Mouse (Mus musculus) thymus, postnatal 14 days (tissue): ENCODE results near the gene Neurog1.
A peak's percentile ranks its signal among the peaks of the same experiment; 100 is the strongest.

Experiments used
- DNase-seq: peaks from one replicate; pipeline ENCODE4 v3.0.0; 2021

Gene Neurog1

GRCm38 (mm10) chr13:56257469-56258153, 5.6 kb upstream of the Neurog1 start:
- DNase-seq, result no peak

DNA sequence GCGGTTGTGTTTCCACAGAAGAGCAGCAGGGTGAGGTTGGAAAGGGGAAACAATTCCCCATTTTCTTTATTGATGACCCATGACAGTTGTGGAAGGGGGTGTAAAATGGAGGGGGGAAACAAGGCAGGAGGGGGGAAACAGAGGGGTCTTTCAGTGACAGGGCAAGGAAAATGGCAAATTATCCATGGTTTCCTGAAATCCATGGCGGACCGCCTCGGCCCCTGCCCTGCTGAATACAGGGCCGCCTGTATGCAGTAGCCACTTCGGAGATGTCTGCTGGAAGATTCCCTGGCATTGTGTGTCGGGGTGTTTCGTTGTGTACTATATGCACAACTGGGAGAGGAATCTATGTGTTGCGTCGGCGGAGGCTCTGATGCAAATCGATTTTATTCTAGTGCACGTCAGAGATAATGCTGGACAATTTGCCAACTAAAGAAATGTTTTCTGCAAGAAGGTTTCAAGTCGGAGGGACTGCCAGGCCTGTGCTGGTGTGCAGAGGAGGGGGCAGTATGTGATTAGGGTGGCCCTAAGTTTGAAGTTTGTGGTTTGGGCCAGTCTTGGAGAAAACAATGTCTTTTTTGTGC, 4.8 kb upstream of the Neurog1 start:
- DNase-seq, result no peak

- no peak for DNase-seq
Measured at GRCm38 (mm10) chr13:56253379-56253778, 1.4 kb upstream of the Neurog1 start.

- DNase-seq, result no peak
Measured at GRCm38 (mm10) chr13:56252783-56253182, 820 bp upstream of the Neurog1 start.

DNA sequence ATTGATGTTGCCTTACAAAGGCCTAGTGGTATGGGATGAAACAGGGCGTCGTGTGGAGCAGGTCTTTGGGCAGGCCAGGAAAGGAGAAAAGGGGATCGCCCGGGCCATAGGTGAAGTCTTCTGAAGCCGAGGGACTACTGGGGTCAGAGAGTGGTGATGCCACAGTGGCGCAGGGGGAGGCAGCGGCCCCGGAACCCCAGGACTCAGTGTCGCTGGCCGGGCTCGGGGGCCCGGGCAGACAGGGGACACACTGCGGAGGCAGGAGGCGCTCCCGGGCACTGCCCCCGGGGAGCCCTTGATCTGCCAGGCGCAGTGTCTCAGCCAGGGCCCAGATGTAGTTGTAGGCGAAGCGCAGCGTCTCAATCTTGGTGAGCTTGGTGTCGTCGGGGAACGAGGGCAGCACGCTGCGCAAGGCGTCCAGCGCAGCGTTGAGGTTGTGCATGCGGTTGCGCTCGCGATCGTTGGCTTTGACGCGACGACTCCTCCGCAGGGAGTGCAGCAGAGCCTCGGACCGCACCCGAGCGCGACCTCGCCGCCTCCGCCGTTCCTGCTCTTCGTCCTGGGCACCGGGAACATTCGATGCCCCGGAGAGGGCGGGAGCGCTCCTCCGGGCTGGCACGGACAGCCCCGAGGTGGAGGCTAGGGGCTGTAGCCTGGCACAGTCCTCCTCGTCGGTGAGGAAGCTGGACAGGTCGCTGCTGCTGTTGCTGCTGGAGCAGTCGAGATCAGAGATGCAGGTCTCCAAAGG, 613 bp downstream of the Neurog1 start:
- no peak for DNase-seq

DNA sequence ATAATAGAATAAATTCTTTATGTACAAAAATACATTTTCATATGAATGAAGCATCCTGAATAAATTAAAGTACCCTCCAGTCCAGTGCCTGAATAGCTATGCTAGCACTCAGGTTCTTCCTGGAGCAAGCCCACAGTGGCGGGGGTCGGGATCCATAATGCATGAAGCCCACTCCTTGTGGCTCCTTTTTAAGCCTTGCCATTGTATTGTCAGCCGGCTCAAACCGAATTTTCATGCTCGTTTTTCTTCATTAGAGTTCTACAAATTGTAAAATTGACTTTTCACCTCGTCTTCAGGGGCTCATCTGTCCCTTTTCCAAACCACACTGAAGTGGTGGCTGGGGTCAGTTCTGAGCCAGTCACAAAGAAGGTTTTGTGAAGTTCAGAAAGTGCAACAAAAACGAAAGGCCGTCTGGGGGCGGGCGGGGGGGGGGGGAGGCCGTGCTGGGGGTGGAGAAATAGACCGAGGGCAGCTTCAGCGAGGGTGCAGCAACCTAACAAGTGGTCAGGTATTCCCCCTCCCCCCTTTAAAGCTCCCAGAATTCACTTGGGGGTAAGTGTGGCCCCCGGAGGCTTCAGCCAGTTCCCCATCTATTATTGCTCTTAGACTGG, 1.3 kb downstream of the Neurog1 start:
- no peak for DNase-seq

GRCm38 (mm10) chr13:56249593-56250341, 2.2 kb downstream of the Neurog1 start:
- no peak for DNase-seq

- DNase-seq, result no peak
Measured at GRCm38 (mm10) chr13:56243104-56243503, 8.9 kb downstream of the Neurog1 start.

DNA sequence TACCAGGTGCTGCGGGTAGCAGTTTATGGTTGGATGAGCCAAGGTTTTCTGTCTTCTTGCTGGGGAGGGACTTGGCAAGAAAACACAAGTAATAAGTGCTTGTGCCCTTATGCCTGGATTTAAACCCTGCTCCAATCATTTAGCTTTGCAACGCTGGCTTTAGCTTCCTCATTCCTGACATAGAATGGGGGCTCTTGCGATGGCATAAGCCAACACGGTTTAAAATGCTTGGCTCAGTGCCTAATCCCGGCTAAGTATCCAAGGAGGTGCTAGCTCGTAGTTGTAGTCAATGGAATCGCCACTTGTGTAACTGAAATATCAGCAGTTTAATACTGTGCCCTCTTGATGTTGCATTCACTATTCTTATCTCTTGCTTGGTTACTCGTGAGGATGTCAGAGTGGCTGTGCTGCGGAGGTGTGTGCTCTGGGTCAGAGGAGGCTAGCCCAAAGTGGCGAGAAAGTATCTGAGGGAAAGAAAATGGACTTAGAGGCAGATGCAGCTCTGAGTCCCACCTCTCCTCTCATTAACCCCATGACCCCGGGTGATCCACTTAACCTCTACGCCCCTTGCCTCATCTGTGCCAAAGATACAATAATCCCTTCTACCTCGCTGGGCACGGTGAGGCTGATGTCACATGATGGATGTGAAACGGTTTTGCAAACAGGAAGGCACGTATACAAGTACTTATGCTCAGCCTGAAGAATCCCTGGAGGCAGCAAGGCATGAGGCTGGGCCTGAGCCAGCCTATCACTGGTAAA, 11.8 kb downstream of the Neurog1 start:
- no peak for DNase-seq

DNA sequence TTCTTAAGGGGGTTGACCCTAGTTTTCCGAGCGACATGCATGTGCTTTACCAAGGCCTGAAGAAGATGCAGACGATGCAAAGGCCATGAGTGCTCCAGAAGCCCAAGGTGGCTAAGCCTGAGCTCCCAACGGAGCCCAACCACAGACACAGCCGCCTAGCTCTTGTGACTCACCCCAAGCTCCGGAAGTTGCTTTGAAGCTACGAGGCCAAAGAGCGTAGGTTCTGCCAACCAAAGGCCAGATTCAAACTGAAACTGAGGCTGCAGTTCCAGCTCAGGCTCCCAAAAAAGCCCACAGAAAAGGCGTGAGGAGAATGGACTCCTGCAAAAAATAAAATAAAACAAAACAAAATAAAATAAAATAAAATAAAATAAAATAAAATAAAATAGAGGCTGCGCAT, 14.1 kb downstream of the Neurog1 start:
- peak; percentile 38 for DNase-seq

- no peak for DNase-seq
Measured at GRCm38 (mm10) chr13:56236194-56236593, 15.8 kb downstream of the Neurog1 start.

DNA sequence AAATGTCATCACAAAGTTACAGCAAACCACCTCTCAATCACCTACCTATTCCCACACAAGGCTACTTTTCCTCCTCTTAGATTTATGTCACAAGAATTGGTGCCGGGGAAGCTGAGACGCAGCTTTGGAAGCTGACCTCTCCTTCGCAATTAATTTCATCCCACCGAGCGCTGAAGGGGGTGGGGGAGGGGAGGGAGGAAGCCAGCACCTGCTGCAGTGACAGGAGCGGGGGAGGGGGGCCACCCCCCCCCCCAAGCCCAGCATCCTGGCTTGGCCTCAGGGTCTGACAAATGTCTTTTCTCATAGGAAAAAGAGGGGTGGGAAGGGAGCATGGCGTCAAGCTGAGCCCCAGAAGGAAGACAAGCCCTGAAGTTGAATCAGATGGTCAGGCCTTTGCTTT, 23.2 kb downstream of the Neurog1 start:
- peak; percentile 36 for DNase-seq

DNA sequence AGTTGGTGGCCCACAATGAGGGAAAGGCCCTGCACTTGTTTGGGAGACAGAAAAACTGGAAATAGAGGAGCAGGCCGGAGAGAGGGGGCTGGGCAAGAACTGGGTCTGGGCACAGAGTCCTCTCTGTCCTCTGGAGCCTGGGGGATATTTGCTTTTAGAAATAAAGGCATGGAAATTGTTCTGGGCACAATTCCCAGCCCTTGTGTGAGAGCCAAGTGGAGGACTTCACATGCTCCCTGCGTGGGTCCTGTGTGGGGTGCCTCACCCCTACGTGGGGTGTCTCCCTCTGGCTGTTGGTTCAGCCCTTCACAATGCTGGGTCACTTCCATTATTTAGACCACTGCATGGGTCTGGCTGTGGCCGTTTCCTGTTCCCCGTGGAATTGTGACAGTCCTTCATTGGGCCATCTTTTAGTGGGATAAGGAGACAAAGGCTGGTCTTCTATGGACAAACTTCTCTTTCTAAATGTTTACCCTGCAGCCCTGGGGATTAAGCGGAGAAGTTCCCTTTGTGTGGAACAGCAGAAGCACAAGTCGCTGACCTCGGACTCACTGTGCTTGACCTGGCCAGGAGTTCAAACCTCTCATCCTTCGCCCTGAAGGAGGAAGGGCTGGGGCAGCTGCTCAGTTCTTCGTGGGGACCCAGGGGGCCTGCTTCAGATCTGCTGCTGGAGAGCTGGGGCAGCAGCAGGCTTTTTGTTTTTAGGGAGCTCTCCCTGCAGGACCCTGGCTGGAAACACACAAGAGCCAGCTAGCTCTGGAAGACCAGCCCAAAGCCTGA, 25.6 kb downstream of the Neurog1 start:
- no peak for DNase-seq

DNA sequence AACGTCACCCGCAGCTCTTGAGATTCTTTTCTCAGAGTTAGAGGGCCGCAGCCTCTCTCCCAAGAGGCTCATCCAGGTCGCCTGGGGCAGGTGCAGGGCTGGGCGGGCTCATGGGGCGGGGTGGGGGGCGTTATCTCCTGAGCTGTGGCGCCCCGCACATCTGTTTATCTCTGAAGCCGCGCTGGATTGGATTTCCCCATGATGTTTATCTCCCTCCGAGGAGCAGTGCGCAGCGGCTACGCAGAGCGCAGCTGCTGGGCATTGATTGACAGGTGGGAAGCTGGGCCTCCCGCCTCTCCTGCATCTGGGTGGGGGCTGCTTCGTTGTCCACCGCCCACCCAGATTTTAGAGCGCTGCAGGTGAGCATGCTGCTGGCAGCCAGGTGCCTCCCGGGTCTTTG, 28.3 kb downstream of the Neurog1 start:
- DNase-seq, result peak; percentile 46

DNA sequence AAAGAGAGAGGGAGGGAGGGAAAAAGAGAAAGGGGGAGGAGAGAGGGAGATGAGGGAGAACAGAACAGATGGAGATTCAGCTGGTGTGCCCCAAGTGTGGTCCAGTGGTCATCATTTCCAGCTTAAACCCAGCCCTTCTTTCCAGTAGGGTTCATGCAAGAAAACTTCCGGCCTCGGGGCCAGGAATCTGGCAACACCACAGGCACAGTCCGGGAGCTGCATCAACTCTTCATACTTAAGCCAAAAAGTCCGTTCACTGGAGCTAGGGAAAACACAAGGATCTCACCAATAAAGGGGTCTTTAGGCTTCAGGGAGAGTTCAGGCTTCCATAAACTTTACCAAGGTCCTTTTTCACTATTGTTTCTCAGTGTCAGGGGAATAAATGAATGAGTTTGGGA, 29.1 kb downstream of the Neurog1 start:
- no peak for DNase-seq

DNA sequence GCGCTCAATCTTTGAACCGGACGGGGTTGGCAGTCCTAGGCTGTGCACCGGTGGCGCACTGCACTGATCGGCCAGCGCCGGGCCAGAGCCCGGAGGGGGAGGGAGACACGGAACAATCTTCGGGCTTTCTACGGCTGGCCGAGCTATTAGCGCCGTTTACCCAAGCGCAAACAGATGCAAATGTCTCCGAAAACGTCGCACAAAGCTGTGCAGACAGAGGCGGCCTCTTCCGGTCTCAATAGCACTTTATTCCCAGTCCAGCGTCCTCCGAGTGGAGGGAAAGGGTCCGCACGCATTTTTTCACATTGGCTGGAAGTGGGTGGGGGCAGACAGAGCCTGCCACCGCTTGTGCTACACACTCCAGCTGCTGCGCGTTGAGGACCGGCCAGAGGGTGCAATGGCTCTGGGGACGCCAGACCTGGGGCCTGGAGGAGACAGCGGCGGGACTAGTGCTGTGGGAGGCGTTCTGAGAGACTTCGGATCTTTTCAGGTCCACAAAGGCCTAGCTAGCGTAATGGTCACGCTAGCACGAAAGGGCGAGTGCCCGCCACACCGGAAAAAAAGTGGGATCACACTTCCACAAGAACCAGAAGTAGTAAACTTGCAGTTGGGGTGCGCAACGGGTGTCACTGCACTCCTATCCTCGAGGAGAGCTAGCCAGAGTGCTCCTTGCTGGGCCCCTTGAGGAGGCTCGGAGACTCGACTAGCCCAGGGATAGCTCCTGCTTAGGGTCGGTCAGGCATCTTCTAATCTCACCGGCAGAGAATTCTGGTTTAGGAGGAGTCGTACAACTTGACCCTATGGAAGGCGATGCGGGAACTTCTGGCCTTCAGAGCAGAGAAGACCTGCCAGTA, 29.7 kb downstream of the Neurog1 start:
- no peak for DNase-seq

DNA sequence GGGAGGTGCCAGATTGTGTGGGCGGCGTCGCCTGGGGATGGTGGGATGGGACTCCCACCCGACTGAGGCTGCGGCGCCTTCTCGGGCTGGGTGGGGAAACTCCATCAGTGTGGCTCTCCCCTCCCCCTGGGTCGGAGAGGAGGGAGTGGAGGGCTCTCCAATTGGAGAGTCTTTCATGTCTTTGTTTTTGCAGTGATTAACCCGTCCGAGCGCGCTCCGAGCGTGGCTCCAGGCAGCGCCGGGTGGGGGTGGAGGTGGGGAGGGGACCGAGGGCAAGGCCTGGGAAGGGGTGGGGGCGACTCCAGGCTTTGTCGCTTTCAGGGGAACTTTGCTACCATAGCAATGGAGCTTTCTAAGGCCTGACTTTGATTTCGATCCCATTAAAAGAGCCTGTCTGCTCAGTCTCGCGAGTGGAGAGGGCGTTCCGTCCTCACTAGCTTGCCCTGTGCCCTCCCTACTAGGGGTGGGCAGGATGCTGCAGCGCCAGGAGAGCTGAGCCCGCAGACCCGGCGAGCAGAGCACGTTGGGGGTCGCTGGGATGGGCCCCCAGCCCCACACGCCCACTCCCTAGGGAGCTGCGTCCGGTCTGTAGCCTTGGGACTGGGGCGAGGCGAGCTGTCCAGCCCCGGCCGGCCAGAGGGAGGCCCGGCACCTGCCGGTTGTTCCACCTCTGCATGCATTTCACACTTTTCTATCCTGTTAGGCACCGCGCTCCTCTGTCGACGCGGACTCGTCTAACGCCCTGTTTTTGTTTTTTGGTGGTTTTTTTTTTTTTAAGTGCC, 30.6 kb downstream of the Neurog1 start:
- DNase-seq, result no peak

- peak; percentile 59 for DNase-seq
Measured at GRCm38 (mm10) chr13:56219254-56219653, 32.7 kb downstream of the Neurog1 start.

GRCm38 (mm10) chr13:56216090-56216489, 35.9 kb downstream of the Neurog1 start:
- DNase-seq, result no peak

- DNase-seq, result no peak
Measured at GRCm38 (mm10) chr13:56214633-56215032, 37.3 kb downstream of the Neurog1 start.
